Mouse (Mus musculus) liver, postnatal 0 days (tissue): Measurements from ENCODE around the gene Hoxa2.

Source experiments
- CTCF ChIP-seq: sonication (generic); IDR thresholded peaks from 2 replicates; pipeline ENCODE4 v1.5.1; 2016; ENCODE audit warnings: antibody characterized with exemption, low read depth
- EP300 ChIP-seq: IDR thresholded peaks from 2 replicates; pipeline ENCODE4 v1.6.1; 2016; ENCODE audit warnings: antibody characterized with exemption, low read depth, mild to moderate bottlenecking

DNA sequence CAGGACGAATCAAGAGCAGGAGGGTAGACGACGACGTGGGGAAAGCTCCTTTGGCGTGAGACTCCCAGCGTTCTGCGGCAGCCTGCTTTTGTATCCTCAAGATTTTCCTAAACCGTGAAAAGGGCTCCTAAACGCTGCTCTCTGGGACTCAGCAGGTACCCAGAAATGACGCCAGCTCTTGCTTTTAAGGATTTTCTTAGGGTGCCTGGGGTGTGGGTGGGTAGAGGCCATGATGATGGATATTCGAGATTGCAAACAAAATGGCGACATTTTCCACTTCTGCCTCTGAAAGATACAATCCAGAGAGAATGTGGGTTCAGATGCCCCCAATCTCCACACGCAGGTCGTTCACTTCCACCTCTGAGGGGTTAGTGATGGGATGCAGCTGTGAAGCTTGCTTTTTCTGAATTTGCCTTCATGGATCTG, 3.1 kb upstream of the Hoxa2 start:
- TF ChIP-seq CTCF: no peak
- TF ChIP-seq EP300: no peak
